Mouse (Mus musculus) kidney, adult 2 months (tissue): ENCODE results near the gene Rad51c.
"Not testable (repeated sequence)": the region's sequence is repeated elsewhere in the genome, so short reads cannot be mapped to it uniquely, and the experiment has no call there.

Experiments
- CTCF ChIP-seq: fragments of 200-500 bp; conservative IDR thresholded peaks from 2 replicates; pipeline ENCODE4 v1.5.1; 2011; ENCODE audit warnings: low read depth, mild to moderate bottlenecking, control low read depth, low read length, moderate library complexity, mixed read lengths; ENCODE audit not compliant: insufficient read depth, insufficient read length
- POLR2A ChIP-seq: fragments of 200-500 bp; IDR thresholded peaks from one replicate; pipeline ENCODE4 v1.6.1; 2011; ENCODE audit warnings: low read depth, low read length, control low read depth

DNA sequence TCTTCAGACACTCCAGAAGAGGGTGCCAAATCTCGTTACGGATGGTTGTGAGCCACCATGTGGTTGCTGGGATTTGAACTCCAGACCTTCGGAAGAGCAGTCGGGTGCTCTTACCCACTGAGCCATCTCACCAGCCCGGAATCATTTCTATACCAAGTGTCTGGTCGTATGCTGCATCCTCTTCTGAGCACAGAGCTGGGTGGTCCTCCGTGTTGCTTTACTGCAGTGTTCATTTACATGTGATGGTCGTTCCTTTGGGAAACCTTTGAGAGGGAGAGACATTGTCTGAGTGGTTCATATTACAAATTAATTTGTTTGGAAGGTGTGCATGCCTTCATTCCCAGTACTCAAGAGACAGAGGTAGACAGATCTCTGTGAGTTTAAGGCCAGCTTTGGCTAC lies 48.0 kb upstream of the Rad51c start:
- TF ChIP-seq CTCF, POLR2A: not testable (repeated sequence)
